In genomic region chr6:125480396-125481361, GRCm38 (mm10) we compare ENCODE assay signal across 8 mouse cellular contexts. TPM values are rescaled to one million over a fixed set of nuclear protein-coding genes. Genes with fewer than 3 reads are reported as not detected.
DNase-seq lines count a peak whose midpoint lies in the region; ATAC-seq and TF ChIP-seq lines count a peak whose summit lies in the region.

No protein-coding gene starts in this region.

- WGBS in kidney, postnatal 0 days = 24% methylated on average over 11 of the region's 12 CpGs
- WGBS in forebrain, embryonic 14.5 days = 29% methylated on average over 12 of the region's 12 CpGs
- WGBS in limb, embryonic 15.5 days = 33% methylated on average over 12 of the region's 12 CpGs
- WGBS in midbrain, postnatal 0 days = 31% methylated on average over 11 of the region's 12 CpGs

- H3K4me2 ChIP-seq in kidney, postnatal 0 days (ENCODE audit: low read length) = peak overlapping the region; percentile 25; the same call in 1 of the 2 replicates
- H3K4me2 ChIP-seq in forebrain, embryonic 14.5 days (ENCODE audit: low read length) = no peak overlapping the region
- H3K4me2 ChIP-seq in limb, embryonic 15.5 days = peak overlapping the region; percentile 25
- H3K4me2 ChIP-seq in midbrain, postnatal 0 days (ENCODE audit: low read depth, low read length, poor library complexity, severe bottlenecking) = no peak overlapping the region

- TF ChIP-seq POLR2A in MEL (IDR thresholded peaks at IDR 0.05; ENCODE audit: control insufficient read depth in 1 of 2, insufficient read depth in 1 of 2, low read depth in 1 of 2, low read length in 2 of 2, poor library complexity in 1 of 2) = no peak

- no peaks in the 10 kb centered on the region for H3K27me3 ChIP-seq in kidney, postnatal 0 days (ENCODE audit: insufficient read depth, low read length)
- no peaks in the 10 kb centered on the region for H3K27me3 ChIP-seq in MEL (ENCODE audit: control insufficient read depth in 1 of 2, insufficient read depth in 2 of 2, low read length in 2 of 2)
- no peaks in the 10 kb centered on the region for H3K27me3 ChIP-seq in forebrain, embryonic 14.5 days (replicated peaks; ENCODE audit: control insufficient read depth, insufficient read depth, low read length)
- no peaks in the 10 kb centered on the region for H3K27me3 ChIP-seq in limb, embryonic 15.5 days
- no peaks in the 10 kb centered on the region for H3K27me3 ChIP-seq in midbrain, postnatal 0 days (ENCODE audit: insufficient read depth, low read length)

- peak; percentile 50 for DNase-seq in kidney, postnatal 0 days (ENCODE audit: low spot score)
- DNase-seq in kidney, adult 11 months = no peak
- peak; percentile 28 for DNase-seq in MEL (ENCODE audit: low read depth, low spot score)
- DNase-seq in forebrain, embryonic 14.5 days (ENCODE audit: low spot score) = peak; percentile 63
- peak; percentile 94 for DNase-seq in midbrain, postnatal 0 days (ENCODE audit: low spot score)
- DNase-seq in urinary bladder, postnatal 4 days (ENCODE audit: low spot score in 2 of 2) = no peak

- peak; percentile 35; the same call in 1 of the 2 replicates for ATAC-seq in kidney, postnatal 0 days (replicated peaks; ENCODE audit: low FRiP score, low read depth)
- ATAC-seq in forebrain, embryonic 14.5 days = peak; percentile 60
- ATAC-seq in limb, embryonic 15.5 days (ENCODE audit: insufficient number of reproducible peaks, low FRiP score, low TSS enrichment, low read depth) = peak; percentile 45; the same call in 1 of the 2 replicates
- ATAC-seq in midbrain, postnatal 0 days (ENCODE audit: low FRiP score) = peak; percentile 90
- ATAC-seq in erythroid progenitor cell, adult 5-6 weeks (replicated peaks; ENCODE audit: low FRiP score, poor library complexity, severe bottlenecking) = no peak

- H3K9ac ChIP-seq in kidney, postnatal 0 days (ENCODE audit: low read depth, low read length) = peak overlapping the region; percentile 32; the same call in 1 of the 2 replicates
- peak overlapping the region; percentile 26 for H3K9ac ChIP-seq in MEL (ENCODE audit: control insufficient read depth, low read depth, low read length, poor library complexity, severe bottlenecking)
- H3K9ac ChIP-seq in forebrain, embryonic 14.5 days (ENCODE audit: low read length) = 0 out of 2 replicates have a peak overlapping the region, but pooled peaks have one; percentile 25
- no peak overlapping the region for H3K9ac ChIP-seq in limb, embryonic 15.5 days
- no peak overlapping the region for H3K9ac ChIP-seq in midbrain, postnatal 0 days (replicated peaks; ENCODE audit: low read length, poor library complexity, severe bottlenecking)

- no peak overlapping the region for H3K4me3 ChIP-seq in kidney, postnatal 0 days (replicated peaks; ENCODE audit: low read depth, low read length)
- peak overlapping the region in 1 of 2 experiments; percentile 26; a peak in 1 of 4 replicates for H3K4me3 ChIP-seq in MEL (ENCODE audit: control insufficient read depth in 1 of 2, insufficient read depth in 1 of 2, low read depth in 2 of 2, low read length in 2 of 2)
- H3K4me3 ChIP-seq in forebrain, embryonic 14.5 days (ENCODE audit: low read depth, low read length) = no peak overlapping the region
- H3K4me3 ChIP-seq in limb, embryonic 15.5 days = no peak overlapping the region
- H3K4me3 ChIP-seq in midbrain, postnatal 0 days (ENCODE audit: low read depth, low read length) = no peak overlapping the region

- no peak for TF ChIP-seq EP300 in MEL (IDR thresholded peaks at IDR 0.05; ENCODE audit: low read depth in 1 of 2, low read length in 2 of 2)

- H3K79me2 ChIP-seq in MEL (ENCODE audit: control insufficient read depth, insufficient read depth, low read length, poor library complexity) = no peaks in the 10 kb centered on the region

- TF ChIP-seq CTCF in kidney, postnatal 0 days (IDR thresholded peaks at IDR 0.05; ENCODE audit: low read depth) = no peak
- TF ChIP-seq CTCF in MEL (IDR thresholded peaks at IDR 0.05 in 2 of 3, conservative IDR thresholded peaks at IDR 0.05 in 1 of 3; ENCODE audit: control insufficient read depth in 1 of 3, insufficient read depth in 1 of 3, low read depth in 2 of 3, low read length in 3 of 3, poor library complexity in 1 of 3, severe bottlenecking in 1 of 3) = no peak
- no peak; the same call in 1 of the 2 replicates for TF ChIP-seq CTCF in midbrain, postnatal 0 days (IDR thresholded peaks at IDR 0.05)

- no peaks in the 10 kb centered on the region for H3K36me3 ChIP-seq in kidney, postnatal 0 days (ENCODE audit: insufficient read depth, low read length)
- peaks cover 0 to 4% of the 10 kb centered on the region in 2 experiments; a peak in 2 of 4 replicates for H3K36me3 ChIP-seq in MEL (ENCODE audit: control insufficient read depth in 1 of 2, insufficient read depth in 2 of 2, low read length in 2 of 2)
- no peaks in the 10 kb centered on the region for H3K36me3 ChIP-seq in forebrain, embryonic 14.5 days (ENCODE audit: control insufficient read depth, insufficient read depth, low read length)
- no peaks in the 10 kb centered on the region for H3K36me3 ChIP-seq in limb, embryonic 15.5 days
- H3K36me3 ChIP-seq in midbrain, postnatal 0 days (ENCODE audit: insufficient read depth, low read length) = no peaks in the 10 kb centered on the region

- TF ChIP-seq RAD21 in MEL (IDR thresholded peaks at IDR 0.05; ENCODE audit: low read depth, low read length) = no peak

- H3K27ac ChIP-seq in kidney, postnatal 0 days = peak overlapping the region; percentile 82
- H3K27ac ChIP-seq in MEL (ENCODE audit: control insufficient read depth, low read depth, low read length) = no peak overlapping the region
- peak overlapping the region; percentile 44 for H3K27ac ChIP-seq in forebrain, embryonic 14.5 days (ENCODE audit: low read depth, low read length)
- H3K27ac ChIP-seq in limb, embryonic 15.5 days = peak overlapping the region; percentile 88
- H3K27ac ChIP-seq in midbrain, postnatal 0 days (ENCODE audit: low read depth, low read length) = peak overlapping the region; percentile 68

- peaks cover 44% of the 10 kb centered on the region for H3K4me1 ChIP-seq in kidney, postnatal 0 days (replicated peaks; ENCODE audit: insufficient read depth, low read length)
- peaks cover 3 to 14% of the 10 kb centered on the region in 2 experiments; a peak in 3 of 4 replicates for H3K4me1 ChIP-seq in MEL (ENCODE audit: control insufficient read depth in 1 of 2, insufficient read depth in 2 of 2, low read length in 2 of 2)
- H3K4me1 ChIP-seq in forebrain, embryonic 14.5 days (ENCODE audit: control insufficient read depth, insufficient read depth, low read length) = peaks cover 15% of the 10 kb centered on the region
- peaks cover 88% of the 10 kb centered on the region for H3K4me1 ChIP-seq in limb, embryonic 15.5 days
- H3K4me1 ChIP-seq in midbrain, postnatal 0 days (ENCODE audit: insufficient read depth, low read length) = peaks cover 2% of the 10 kb centered on the region; the same call in 1 of the 2 replicates

- no peaks in the 10 kb centered on the region for H3K9me3 ChIP-seq in kidney, postnatal 0 days (replicated peaks; ENCODE audit: low read length)
- no peaks in the 10 kb centered on the region for H3K9me3 ChIP-seq in MEL (replicated peaks; ENCODE audit: insufficient read depth, low read length)
- no peaks in the 10 kb centered on the region for H3K9me3 ChIP-seq in forebrain, embryonic 14.5 days (replicated peaks; ENCODE audit: control insufficient read depth, low read length)
- no peaks in the 10 kb centered on the region for H3K9me3 ChIP-seq in limb, embryonic 15.5 days
- H3K9me3 ChIP-seq in midbrain, postnatal 0 days (ENCODE audit: low read length) = no peaks in the 10 kb centered on the region

TF ChIP-seq in MEL, 35 proteins besides CTCF, POLR2A, EP300 and RAD21:
- TF ChIP-seq BHLHE40 (IDR thresholded peaks at IDR 0.05; ENCODE audit: borderline replicate concordance, low read depth, low read length) (no peak), ZMIZ1 (IDR thresholded peaks at IDR 0.05; ENCODE audit: low read depth, low read length) (no peak), POLR2AphosphoS2 (IDR thresholded peaks at IDR 0.05; ENCODE audit: low read length) (no peak), MEF2A (IDR thresholded peaks at IDR 0.05; ENCODE audit: extremely low read depth, insufficient replicate concordance, low read depth, low read length, poor library complexity, severe bottlenecking) (no peak), USF2 (IDR thresholded peaks at IDR 0.05; ENCODE audit: borderline replicate concordance in 1 of 2, insufficient read depth in 1 of 2, low read depth in 1 of 2, low read length in 2 of 2) (no peak), ZNF384 (IDR thresholded peaks at IDR 0.05; ENCODE audit: low read depth, low read length) (no peak), NELFE (IDR thresholded peaks at IDR 0.05; ENCODE audit: low read depth, low read length) (no peak), ZC3H11A (IDR thresholded peaks at IDR 0.05; ENCODE audit: low read depth, low read length) (no peak), RCOR1 (IDR thresholded peaks at IDR 0.05; ENCODE audit: low read depth, low read length) (no peak), TCF12 (IDR thresholded peaks at IDR 0.05; ENCODE audit: low read depth, low read length) (no peak), SIN3A (IDR thresholded peaks at IDR 0.05; ENCODE audit: low read length) (no peak), NRF1 (IDR thresholded peaks at IDR 0.05; ENCODE audit: insufficient read depth, low read depth, low read length, poor library complexity, severe bottlenecking) (no peak), GATA1 (IDR thresholded peaks at IDR 0.05; ENCODE audit: low read depth, low read length) (no peak)

RNA-seq across cellular contexts. Expression of gene Cd9, which starts 13.9 kb away (rescaled TPM):
- 271 and 278 TPM in 2 replicates for polyA plus RNA-seq in kidney, postnatal 0 days (2015; fragmentation: Nextera tagmentation; extraction: Ambion mirVana)
- 3.6 and 4.2 TPM in 2 replicates for total RNA-seq in MEL (2012; rRNA removed)
- 10 to 100 TPM in 1 of 2 experiments, not detected in 1; 10.9 TPM for polyA plus RNA-seq in MEL (2012; ENCODE audit: insufficient read depth in 1 of 2, insufficient read length in 2 of 2, low read depth in 1 of 2, low replicate concordance in 2 of 2, missing spikeins in 1 of 2)
- polyA plus RNA-seq in forebrain, embryonic 14.5 days (2014; fragmentation: Nextera tagmentation; extraction: Ambion mirVana) = 77.8 and 85.5 TPM in 2 replicates
- 490 and 511 TPM in 2 replicates for polyA plus RNA-seq in limb, embryonic 15.5 days (2015; fragmentation: Nextera tagmentation; extraction: Ambion mirVana)
- 40.3 and 49.1 TPM in 2 replicates for total RNA-seq in midbrain, postnatal 0 days (2014; rRNA removed)
- polyA plus RNA-seq in midbrain, postnatal 0 days (2015; fragmentation: Nextera tagmentation; extraction: Ambion mirVana) = 105 and 118 TPM in 2 replicates
- total RNA-seq in erythroid progenitor cell, adult 5-6 weeks (2015; ENCODE audit: low replicate concordance) = 27.4 and 41.1 TPM in 2 replicates
- total RNA-seq in erythroid progenitor cell, adult 5-6 weeks (2017; ENCODE audit: low replicate concordance) = 8.1 and 10.1 TPM in 2 replicates

Comparison
In these comparisons a context has a peak if more than half of its experiments do, and no peak if none do; other contexts are left out.
1. DNase-seq: peak in kidney, postnatal 0 days (single experiment), MEL (single experiment), forebrain, embryonic 14.5 days (single experiment) and midbrain, postnatal 0 days (single experiment); none in kidney, adult 11 months (single experiment) and urinary bladder, postnatal 4 days (0 of 2).
2. H3K4me2 ChIP-seq: peak in kidney, postnatal 0 days (single experiment) and limb, embryonic 15.5 days (single experiment); none in forebrain, embryonic 14.5 days (single experiment) and midbrain, postnatal 0 days (single experiment).
3. H3K9ac ChIP-seq: peak in kidney, postnatal 0 days (single experiment), MEL (single experiment) and forebrain, embryonic 14.5 days (single experiment); none in limb, embryonic 15.5 days (single experiment) and midbrain, postnatal 0 days (single experiment).